Mouse (Mus musculus): ENCODE data around the gene Zscan20.
"Not testable (repeated sequence)": the region's sequence is repeated elsewhere in the genome, so short reads cannot be mapped to it uniquely, and the experiment has no call there.

The Zscan20 gene

DNA sequence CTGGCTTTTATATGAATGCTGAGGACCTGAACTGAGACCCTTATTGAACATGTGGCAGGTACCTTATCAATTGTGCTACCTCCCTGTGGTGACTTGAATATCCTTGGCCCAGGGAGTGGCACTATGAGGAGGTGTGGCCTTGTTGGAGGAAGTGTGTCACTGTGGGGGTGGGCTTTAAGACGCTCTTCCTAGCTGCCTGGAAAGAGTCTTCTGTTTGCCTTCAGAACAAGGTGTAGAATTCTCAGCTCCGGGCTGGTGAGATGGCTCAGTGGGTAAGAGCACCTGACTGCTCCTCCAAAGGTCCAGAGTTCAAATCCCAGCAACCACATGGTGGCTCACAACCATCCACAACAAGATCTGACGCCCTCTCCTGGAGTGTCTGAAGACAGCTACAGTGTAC, 1.8 kb upstream of the Zscan20 start:
- peak; percentile 18 for DNase-seq

DNA sequence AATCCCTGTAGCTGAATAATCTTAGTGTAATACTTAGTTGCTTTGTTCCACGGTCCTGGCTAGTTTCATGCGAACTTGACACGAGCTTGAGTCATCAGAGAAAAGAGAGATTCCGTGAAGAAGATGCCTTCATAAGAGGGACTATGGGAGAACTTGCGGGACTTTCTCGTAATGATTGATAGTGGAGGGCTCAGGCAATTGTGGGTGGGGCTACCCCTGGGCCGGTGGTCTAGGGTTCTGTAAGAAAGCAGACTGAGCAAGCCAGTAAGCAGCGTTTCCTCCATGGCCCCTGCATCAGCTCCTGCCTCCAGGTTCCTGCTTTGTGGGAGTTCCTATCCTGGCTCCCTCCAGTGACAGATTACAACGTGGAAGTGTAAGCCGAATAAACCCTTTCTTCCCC, 808 bp upstream of the Zscan20 start:
- peak; percentile 38 for DNase-seq

DNA sequence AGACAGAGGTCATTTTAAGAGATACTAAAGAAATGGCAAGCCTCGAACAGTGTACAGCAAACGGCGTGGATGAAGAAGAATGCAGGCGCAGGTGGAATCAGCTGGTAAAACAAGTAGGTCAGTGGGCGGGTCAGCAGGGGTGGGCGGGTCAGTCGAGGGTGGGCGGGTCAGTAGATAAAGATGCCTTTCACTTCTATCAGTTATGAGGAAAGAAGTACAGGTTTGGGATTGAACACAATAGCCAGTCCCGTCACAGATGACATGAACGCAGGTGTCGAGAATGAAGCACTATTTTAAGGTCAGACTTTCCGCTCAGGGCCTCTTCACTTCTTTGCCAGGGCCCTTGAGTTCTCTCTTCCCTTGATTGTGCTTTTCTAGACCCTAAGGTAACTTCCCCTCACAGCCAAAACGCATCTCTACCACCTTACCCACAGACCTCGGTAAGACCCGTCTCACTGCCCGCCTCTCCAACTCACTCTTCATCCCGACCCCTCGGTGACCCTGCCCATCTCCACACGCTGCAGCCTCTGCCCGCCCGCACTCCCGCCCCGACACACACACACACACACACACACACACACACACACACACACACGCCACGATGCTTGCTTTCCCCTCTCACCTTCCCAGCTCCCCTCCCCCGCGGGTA, 498 bp downstream of the Zscan20 start:
- no peak for DNase-seq

DNA sequence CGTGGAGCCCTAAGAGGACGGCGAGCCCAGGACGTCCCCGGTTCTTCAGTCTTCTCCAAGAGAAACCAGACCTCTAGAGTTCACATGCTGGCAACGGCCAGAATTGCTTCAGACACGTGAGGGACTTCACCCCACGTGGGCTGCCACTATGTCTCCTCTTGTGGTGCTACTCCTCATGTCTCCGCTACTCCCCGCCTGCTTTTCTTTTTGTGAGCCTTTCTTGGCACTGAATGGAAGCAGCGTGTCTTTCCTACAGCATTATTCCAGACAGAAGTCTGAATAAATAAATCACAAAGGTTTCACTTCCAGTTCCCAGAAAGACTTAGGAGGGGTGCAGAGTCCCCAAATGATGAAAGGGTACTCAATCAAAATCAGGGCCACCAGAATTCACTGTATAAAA, 2.2 kb downstream of the Zscan20 start:
- no peak for DNase-seq

DNA sequence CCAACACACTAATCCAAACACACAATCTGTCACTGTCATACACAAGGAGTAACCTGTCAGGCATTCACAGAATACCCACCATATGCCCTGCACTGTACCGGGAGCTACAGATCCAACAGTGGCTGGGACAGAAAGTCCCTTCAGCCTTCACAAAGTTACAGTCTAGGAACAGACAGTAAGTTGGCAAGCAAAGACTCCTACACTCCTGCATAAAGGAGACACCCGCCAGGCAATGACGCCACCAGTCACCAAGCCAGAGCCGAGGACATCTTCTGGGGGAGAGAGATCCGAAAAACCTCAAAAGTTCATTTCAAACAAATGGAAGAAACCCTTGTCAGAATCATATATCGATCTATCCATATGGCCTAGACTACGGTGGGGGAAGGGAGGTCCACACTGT, 3.3 kb downstream of the Zscan20 start:
- DNase-seq = no peak

DNA sequence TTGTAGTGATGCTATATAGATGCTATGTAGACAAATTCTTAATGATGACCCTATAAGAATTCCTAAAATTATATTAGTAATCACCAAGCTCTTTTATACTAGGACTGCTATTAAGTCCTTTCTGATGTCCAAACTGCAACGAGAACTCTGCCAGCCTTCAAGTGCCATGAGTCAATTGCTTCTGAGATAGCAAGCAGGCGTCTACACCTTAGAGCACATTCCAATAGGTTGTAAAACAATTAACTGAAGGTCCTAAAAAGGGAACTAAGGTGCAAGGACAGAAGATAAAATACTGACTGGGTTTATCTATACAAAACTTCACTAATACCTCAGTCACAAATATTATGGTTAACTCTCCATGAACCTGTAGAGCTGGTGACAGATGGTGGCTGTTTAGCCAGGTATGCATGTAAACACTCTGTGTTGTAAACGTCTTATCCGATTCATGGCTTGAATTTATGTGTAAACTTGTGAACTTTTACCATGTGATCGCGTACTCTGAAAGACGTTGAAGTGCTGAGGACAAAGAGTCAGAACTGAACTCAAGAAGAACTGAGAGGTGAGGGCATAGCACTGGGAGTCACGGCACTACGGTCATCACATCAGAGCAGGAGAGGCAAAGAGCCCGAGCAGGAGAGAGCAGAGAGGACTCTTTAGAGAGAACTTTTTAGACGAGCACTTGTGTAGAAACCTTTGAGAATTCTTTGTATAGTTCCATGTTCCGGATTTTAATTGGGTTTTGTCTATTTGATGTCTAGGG, 11.9 kb downstream of the Zscan20 start:
- DNase-seq = no peak

DNA sequence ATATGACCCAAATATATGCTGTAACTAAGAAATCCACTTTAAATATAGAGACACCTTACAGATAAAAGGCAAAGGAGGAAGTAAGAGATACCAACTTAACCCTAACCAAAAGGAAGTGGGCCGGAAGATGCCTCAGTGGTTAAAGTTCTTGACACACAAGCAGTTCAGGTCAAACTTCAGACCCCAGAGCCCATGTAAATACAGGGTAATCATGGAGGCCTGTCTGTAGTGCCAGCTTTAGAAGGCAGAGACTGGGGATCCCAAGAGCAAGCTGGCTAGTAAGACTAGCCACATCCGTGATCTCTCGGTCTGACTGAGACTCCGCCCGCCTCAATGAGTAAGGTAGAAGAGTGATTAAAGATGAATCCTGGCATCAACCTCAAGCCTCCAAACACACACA, 15.8 kb downstream of the Zscan20 start:
- no peak for DNase-seq

DNA sequence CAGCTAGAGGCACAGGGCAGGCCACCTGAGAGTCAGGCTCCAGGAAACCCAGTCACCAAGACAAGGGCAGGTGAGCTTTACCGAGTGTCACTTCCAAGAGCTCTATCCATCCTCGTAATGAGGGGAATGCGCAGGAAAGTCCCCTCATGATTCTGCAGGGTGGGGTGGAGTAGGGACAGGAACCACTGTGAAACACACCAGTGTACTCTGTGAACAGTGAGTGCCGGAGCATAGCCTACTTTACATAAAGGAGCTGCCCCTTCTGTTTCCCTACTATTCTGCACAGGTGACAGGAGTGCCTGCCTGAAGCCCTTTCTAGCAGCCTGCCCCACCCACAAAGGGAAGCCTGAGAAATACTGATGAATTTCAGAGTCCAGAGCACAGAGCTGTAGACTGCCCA, 16.6 kb downstream of the Zscan20 start:
- no peak for DNase-seq

DNA sequence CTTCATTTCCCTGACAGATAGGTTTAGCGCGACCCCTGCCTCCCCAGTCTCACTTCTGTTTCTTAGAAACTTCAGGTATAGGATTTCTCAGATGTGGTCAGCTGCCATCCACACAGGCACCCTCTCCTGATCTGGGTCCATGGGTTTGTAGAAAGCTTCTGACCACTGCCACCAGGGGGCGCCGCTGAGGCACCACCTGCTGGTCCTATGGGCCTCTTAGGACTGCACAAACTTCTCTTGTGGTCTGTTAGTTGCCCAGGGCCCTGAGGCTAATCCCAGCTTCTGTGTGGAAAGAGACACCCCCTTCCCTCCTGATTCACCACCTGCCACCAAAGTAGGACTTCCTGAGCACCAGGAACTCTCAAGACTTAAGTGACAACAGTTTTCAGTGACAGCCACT, 30.7 kb downstream of the Zscan20 start:
- peak; percentile 7 for DNase-seq

DNA sequence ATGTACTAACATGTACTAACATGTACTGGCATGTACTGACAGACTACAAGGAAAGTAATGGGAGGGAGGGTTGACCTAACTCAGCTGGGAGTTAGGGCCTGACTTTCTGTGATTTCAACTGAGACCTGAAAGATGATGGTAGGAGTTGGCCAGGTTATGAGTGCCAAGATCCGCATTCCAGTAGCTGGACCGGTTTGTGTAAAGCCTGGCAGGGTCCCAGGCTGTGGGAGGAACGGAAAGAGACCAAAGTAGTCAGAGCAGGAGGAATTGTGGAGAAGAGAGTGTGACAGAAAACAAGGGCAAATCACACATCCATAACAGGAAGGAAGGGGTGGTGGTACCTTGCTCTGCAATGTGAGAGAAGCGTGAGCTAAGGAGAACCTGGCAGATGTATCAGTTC, 34.1 kb downstream of the Zscan20 start:
- DNase-seq = peak; percentile 23

DNA sequence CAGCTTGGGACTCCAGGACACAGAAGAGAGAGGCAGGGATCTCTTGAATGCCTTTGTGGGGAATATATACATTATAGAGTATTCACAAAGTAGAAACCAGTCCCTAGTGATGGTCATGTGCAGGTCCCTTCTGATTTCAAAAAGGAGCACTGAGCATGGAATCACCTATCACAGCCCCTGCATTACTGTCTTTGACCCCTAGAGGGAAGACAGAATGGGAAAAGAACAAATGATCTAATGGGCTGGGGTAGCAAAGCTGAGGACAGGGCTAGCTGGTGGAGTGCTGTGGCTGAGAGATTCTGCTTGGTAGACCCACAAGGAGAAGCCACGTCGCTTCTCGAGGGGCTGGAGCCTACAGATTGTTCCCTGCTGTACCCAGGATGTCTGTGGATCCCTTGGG, 49.6 kb downstream of the Zscan20 start:
- no peak for DNase-seq

DNA sequence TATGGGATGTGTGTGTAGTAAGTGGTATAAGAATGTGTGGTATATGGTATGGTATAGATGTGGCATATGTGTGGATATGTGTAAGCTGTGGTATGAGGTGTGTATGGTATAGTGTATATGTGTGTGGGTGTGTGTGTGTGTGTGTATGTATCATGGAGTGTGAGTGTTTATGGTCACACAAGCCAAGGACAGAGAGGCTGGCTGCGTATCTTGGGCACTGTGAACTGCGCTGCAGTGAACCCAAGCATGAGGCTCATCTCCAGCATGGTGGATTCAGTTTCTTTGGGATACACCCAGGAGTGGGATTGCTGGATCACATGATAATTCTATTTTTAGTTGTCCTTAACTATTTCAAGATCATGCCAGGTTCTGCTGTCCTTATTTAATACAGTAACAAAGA, 55.7 kb downstream of the Zscan20 start:
- no peak for DNase-seq

DNA sequence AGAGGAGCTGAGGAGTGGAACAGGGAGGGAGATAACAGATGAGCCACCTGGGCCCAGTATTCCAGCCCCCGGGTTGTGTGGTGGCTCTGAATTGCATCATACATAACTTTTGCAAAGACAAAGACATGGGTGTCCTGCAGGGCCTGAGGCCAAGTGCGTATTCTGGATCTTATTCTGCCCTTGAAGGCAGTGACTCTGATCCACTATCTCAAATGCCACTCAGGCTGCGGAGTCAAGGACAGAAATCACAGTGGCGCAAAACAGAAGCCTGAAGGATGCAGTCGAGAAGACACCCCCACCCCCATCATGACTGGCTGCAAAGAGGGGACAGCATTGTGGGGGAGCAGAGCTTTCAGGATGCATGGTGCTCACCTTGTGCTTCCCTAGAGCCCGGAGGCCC, 59.1 kb downstream of the Zscan20 start:
- no peak for DNase-seq

DNA sequence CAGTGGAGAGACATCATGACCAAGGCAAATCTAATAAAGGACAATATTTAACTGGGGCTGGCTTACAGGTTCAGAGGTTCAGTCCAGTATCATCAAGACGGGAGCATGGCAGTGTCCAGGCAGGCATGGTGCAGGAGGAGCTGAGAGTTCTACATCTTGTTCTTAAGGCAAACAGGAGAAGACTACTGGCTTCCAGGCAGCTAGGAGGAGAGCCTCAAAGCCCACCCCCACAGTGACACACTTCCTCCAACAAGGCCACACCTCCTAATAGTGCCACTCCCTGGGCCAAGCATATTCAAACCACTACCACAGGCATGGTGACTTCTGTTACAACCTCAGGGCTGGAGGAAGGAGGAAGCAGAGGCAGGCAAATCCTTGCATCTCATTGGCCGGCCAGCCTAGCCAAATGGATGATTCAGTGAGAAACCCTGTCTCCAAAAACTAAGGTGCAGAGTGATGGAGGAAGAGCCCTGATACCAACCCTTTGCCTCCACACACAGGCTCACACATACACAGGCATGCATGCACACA, 65.9 kb downstream of the Zscan20 start:
- not testable (repeated sequence) for DNase-seq

DNA sequence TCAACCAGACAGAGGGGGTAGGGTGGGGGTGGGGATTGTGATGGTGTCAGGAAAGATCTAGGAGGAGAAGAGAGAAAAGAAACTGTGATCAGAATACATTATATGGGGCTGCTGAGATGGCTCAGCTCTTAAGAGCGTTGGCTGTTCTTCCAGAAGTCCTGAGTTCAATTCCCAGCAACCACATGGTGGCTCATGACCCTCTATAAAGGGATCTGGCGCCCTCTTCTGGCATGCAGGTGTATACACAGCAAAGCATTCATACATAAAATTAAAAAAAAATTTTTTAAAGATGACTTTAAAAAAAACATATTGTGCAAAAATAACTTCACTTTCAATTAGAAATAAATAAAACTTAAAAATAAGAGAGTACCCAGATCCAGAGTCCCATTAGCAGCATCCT, 66.5 kb downstream of the Zscan20 start:
- no peak for DNase-seq

Measured in kidney, adult 11 months (tissue).